Mouse (Mus musculus) Muller cell, postnatal 12 days (primary cell): ENCODE results near the gene Snrk.
"Not testable (repeated sequence)": the region's sequence is repeated elsewhere in the genome, so short reads cannot be mapped to it uniquely, and the experiment has no call there.

ENCODE experiments used
- DNase-seq: peaks from one replicate; pipeline ENCODE4 v3.0.0-alpha.2; 2015; ENCODE audit errors: inconsistent ontology term

Snrk gene

GRCm38 (mm10) chr9:122143219-122143618, 26.2 kb downstream of the Snrk start:
- no peak for DNase-seq

GRCm38 (mm10) chr9:122144776-122145175, 27.7 kb downstream of the Snrk start:
- no peak for DNase-seq

GRCm38 (mm10) chr9:122145677-122146076, 28.6 kb downstream of the Snrk start:
- no peak for DNase-seq

- DNase-seq = no peak
Measured at GRCm38 (mm10) chr9:122146124-122146870, 29.2 kb downstream of the Snrk start.

GRCm38 (mm10) chr9:122148356-122148755, 31.3 kb downstream of the Snrk start:
- DNase-seq = no peak

- no peak for DNase-seq
Measured at GRCm38 (mm10) chr9:122149997-122150826, 33.1 kb downstream of the Snrk start.

- no peak for DNase-seq
Measured at GRCm38 (mm10) chr9:122152063-122152462, 35.0 kb downstream of the Snrk start.

GRCm38 (mm10) chr9:122152501-122152900, 35.4 kb downstream of the Snrk start:
- DNase-seq = no peak

GRCm38 (mm10) chr9:122153436-122153835, 36.4 kb downstream of the Snrk start:
- no peak for DNase-seq

- DNase-seq = no peak
Measured at GRCm38 (mm10) chr9:122155193-122155592, 38.1 kb downstream of the Snrk start.

- no peak for DNase-seq
Measured at GRCm38 (mm10) chr9:122156389-122157078, 39.5 kb downstream of the Snrk start.

- DNase-seq = no peak
Measured at GRCm38 (mm10) chr9:122157079-122157441, 40.0 kb downstream of the Snrk start.

GRCm38 (mm10) chr9:122164535-122164934, 47.5 kb downstream of the Snrk start:
- no peak for DNase-seq

- not testable (repeated sequence) for DNase-seq
Measured at GRCm38 (mm10) chr9:122167719-122168118, 50.7 kb downstream of the Snrk start.

- DNase-seq = peak; percentile 27
Measured at GRCm38 (mm10) chr9:122169901-122170300, 52.8 kb downstream of the Snrk start.

- no peak for DNase-seq
Measured at GRCm38 (mm10) chr9:122172612-122173186, 55.6 kb downstream of the Snrk start.

GRCm38 (mm10) chr9:122173405-122174233, 56.6 kb downstream of the Snrk start:
- DNase-seq = peak; percentile 40

GRCm38 (mm10) chr9:122174723-122175122, 57.7 kb downstream of the Snrk start:
- no peak for DNase-seq

GRCm38 (mm10) chr9:122177256-122178220, 60.5 kb downstream of the Snrk start:
- no peak for DNase-seq

- peak; percentile 44 for DNase-seq
Measured at GRCm38 (mm10) chr9:122178427-122178826, 61.4 kb downstream of the Snrk start.
